Mouse (Mus musculus) spleen, adult 12 weeks (tissue): Measurements from ENCODE around the gene Wdr27.

Source experiments
- DNase-seq: peaks from one replicate; pipeline ENCODE4 v3.0.0; 2022; ENCODE audit warnings: low spot score

Wdr27 gene

GRCm38 (mm10) chr17:14817975-14818374 lies 125.0 kb downstream of the Wdr27 start:
- no peak for DNase-seq

- no peak for DNase-seq
These were observed 126.9 kb downstream of the Wdr27 start for GRCm38 (mm10) chr17:14816107-14816506.

GRCm38 (mm10) chr17:14815304-14815703 lies 127.7 kb downstream of the Wdr27 start:
- no peak for DNase-seq

- DNase-seq, result no peak
These were observed 130.3 kb downstream of the Wdr27 start for GRCm38 (mm10) chr17:14812631-14813030.

GRCm38 (mm10) chr17:14812033-14812432 lies 130.9 kb downstream of the Wdr27 start:
- DNase-seq, result no peak

- DNase-seq, result no peak
These were observed 136.2 kb downstream of the Wdr27 start for GRCm38 (mm10) chr17:14806808-14807207.

- no peak for DNase-seq
These were observed 143.7 kb downstream of the Wdr27 start for GRCm38 (mm10) chr17:14799243-14799642.

GRCm38 (mm10) chr17:14795074-14795473 lies 147.9 kb downstream of the Wdr27 start:
- no peak for DNase-seq

- no peak for DNase-seq
These were observed 163.6 kb downstream of the Wdr27 start for GRCm38 (mm10) chr17:14779356-14779755.

GRCm38 (mm10) chr17:14771339-14771738 lies 171.6 kb downstream of the Wdr27 start:
- DNase-seq, result no peak

GRCm38 (mm10) chr17:14770377-14770776 lies 172.6 kb downstream of the Wdr27 start:
- DNase-seq, result no peak
